Mouse (Mus musculus): Measurements from ENCODE around the gene Gm43302. TPM values are rescaled to one million over a fixed set of nuclear protein-coding genes. Genes with fewer than 3 reads are reported as not detected.

Gm43302 gene
- not detected for total RNA-seq (2023)

DNA sequence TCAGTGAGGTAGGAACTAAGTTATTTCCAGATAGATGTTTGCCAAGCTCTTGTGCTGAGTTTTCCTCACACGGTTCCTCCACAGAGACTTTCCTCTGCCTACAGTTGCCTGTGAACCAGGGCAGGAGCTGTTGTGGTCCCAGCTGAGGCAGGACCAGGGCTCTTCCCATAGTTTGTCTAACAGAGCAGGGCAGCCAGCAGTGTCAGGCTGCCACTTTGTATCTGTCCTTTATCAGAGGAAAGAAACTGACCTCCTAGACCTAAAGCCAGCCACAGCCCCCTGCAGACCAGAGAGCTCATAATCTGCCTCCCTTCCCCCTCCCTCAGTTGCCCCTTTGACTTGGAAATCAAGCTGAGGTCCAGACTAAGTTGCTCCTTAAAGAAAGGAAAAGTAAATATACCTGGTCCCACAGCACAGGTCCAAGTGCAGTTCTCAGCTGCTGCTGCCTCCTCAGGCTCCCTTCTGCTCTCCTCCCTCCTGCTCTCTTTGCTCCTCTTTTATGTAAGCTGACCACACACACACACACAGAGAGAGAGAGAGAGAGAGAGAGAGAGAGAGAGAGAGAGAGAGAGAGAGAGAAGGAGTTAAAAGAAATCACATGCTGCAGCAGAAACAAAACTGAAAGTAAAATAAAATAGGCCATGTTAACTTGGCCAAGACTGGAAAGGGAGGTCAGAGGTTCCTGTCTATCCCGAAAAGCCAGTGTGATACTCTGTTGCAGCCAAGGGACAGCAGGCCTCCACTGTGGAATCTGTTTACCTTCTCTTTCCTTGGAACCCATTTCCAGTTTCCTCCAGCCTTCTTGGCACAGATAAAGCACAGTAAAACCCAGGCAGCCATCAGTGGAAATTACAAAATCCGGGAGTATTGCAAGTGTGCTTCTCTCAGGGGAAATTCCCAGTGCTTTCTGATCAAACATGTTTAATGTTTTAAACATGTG lies at the start of gene Gm43302, which contains the start of gene Gbp6:
Gene Gm43302, minus strand, starts transcription at position 470 of the 940 bp plus-strand sequence.
Gene Gbp6, minus strand, starts transcription at position 473 of the 940 bp plus-strand sequence.

GRCm38 (mm10) chr5:105239483-105240047 lies 53.9 kb downstream of the Gm43302 start, which contains the start of gene Gbp10:
Gbp10 (minus strand) TSS chr5:105239533.

Other genes starting within 250 kb of the Gm43302 start
- gene Gbp9, start 154.2 kb downstream of the Gm43302 start, total RNA-seq (2023), result 100 to 1,000 TPM in 1 of 2 experiments, 10 to 100 TPM in 1; 93.2 to 113 TPM
- 10 to 100 TPM; 16.9 to 19.6 TPM for gene Gbp8, start 154.2 kb downstream of the Gm43302 start, total RNA-seq (2023)
- 10 to 100 TPM; 70.3 to 95.2 TPM for gene Gbp4, start 154.1 kb downstream of the Gm43302 start, total RNA-seq (2023)
- gene Gbp10, start 54.2 kb downstream of the Gm43302 start, total RNA-seq (2023), result 1 to 10 TPM in 1 of 2 experiments, under 1 TPM in 1; 0.20 to 1.6 TPM
- 1 to 10 TPM; 2.0 to 5.0 TPM for gene Gbp6, start within 50 bp of the Gm43302 start, total RNA-seq (2023)
- 1 to 10 TPM; 3.0 to 3.5 TPM for gene Lrrc8b, start 122.1 kb upstream of the Gm43302 start, total RNA-seq (2023)
- 10 to 100 TPM; 63.0 to 72.2 TPM for gene Lrrc8c, start 225.7 kb upstream of the Gm43302 start, total RNA-seq (2023)